In the genomic region with DNA sequence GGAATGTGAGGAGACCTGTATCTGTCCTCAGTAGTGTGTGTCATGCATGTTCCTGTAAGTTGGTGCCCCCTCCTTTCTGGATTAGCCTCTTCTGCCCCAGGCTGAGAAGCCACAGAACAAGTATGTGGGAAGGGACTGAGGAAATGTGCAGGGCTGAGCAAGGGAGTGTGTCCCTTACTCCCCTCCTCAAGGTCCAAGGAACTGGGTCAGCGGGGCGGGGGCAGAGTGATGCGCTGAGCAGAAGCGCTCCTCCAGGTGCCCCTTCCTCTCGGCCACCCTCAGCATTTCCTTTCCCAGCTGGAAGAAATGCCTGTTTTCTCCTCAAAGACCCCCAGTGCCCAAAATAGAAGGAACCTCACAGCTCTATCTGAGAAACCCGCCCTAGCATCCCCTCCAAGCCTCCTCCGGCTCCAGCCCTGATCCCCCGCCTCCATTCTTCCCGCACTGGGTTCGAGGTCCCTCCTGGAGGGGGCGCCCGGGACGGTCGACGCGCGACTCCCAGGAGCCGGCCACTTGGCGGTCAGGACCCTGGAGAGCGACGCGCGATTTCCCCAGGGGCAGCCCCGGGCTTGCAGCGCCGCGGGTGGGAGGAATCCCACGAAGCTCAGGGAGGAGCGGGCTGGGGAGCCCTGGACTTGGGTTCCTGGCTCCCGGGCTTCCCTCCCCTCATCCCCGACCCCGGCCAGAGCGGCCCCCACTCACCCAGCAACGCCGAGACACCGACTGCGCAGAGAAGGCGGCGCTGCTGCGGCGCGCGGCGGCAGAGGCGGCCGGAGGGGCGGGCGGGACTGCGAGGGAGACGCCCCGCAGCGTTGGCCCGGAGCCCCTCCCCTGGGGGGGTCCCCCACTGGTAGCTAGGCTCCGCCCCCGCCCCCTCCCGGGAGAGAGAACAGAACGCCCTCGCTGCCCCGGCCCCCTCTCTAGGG, we compare ENCODE assay signal across 8 mouse cellular contexts. TPM values are rescaled to one million over a fixed set of nuclear protein-coding genes. Genes with fewer than 3 reads are reported as not detected.
DNase-seq lines count a peak whose midpoint lies in the region; ATAC-seq and TF ChIP-seq lines count a peak whose summit lies in the region.

No protein-coding gene starts in this region.

- H3K9me3 ChIP-seq in intestine, postnatal 0 days (ENCODE audit: control insufficient read depth) = no peaks in the 10 kb centered on the region
- H3K9me3 ChIP-seq in liver, embryonic 12.5 days (replicated peaks) = no peaks in the 10 kb centered on the region
- no peaks in the 10 kb centered on the region for H3K9me3 ChIP-seq in midbrain, postnatal 0 days (ENCODE audit: low read length)
- H3K9me3 ChIP-seq in stomach, postnatal 0 days (ENCODE audit: control insufficient read depth, low read length) = no peaks in the 10 kb centered on the region

- peak; percentile 68 for TF ChIP-seq CTCF in intestine, postnatal 0 days (IDR thresholded peaks at IDR 0.05; ENCODE audit: low read depth)
- peak; percentile 55 for TF ChIP-seq CTCF in midbrain, postnatal 0 days (IDR thresholded peaks at IDR 0.05)
- TF ChIP-seq CTCF in stomach, postnatal 0 days (IDR thresholded peaks at IDR 0.05; ENCODE audit: low read depth) = peak; percentile 68

- H3K27ac ChIP-seq in intestine, postnatal 0 days (ENCODE audit: low read depth, low read length) = no peak overlapping the region
- no peak overlapping the region for H3K27ac ChIP-seq in liver, embryonic 12.5 days
- peak overlapping the region; percentile 65 for H3K27ac ChIP-seq in midbrain, postnatal 0 days (ENCODE audit: low read depth, low read length)
- no peak overlapping the region for H3K27ac ChIP-seq in stomach, postnatal 0 days (replicated peaks)

- H3K27me3 ChIP-seq in intestine, postnatal 0 days (replicated peaks; ENCODE audit: control insufficient read depth, insufficient read depth, low read length) = peaks cover 32% of the 10 kb centered on the region
- peaks cover 97% of the 10 kb centered on the region for H3K27me3 ChIP-seq in liver, embryonic 12.5 days (replicated peaks)
- H3K27me3 ChIP-seq in midbrain, postnatal 0 days (ENCODE audit: insufficient read depth, low read length) = peaks cover 3% of the 10 kb centered on the region; the same call in 1 of the 2 replicates
- no peaks in the 10 kb centered on the region for H3K27me3 ChIP-seq in stomach, postnatal 0 days (ENCODE audit: control insufficient read depth, insufficient read depth, low read length)

- H3K9ac ChIP-seq in intestine, postnatal 0 days (ENCODE audit: low read depth, low read length) = no peak overlapping the region
- no peak overlapping the region for H3K9ac ChIP-seq in liver, embryonic 12.5 days
- peak overlapping the region; percentile 88 for H3K9ac ChIP-seq in midbrain, postnatal 0 days (replicated peaks; ENCODE audit: low read length, poor library complexity, severe bottlenecking)
- H3K9ac ChIP-seq in stomach, postnatal 0 days (ENCODE audit: low read length) = no peak overlapping the region

- H3K36me3 ChIP-seq in intestine, postnatal 0 days (ENCODE audit: control insufficient read depth, insufficient read depth) = no peaks in the 10 kb centered on the region
- H3K36me3 ChIP-seq in liver, embryonic 12.5 days = no peaks in the 10 kb centered on the region
- no peaks in the 10 kb centered on the region for H3K36me3 ChIP-seq in midbrain, postnatal 0 days (ENCODE audit: insufficient read depth, low read length)
- no peaks in the 10 kb centered on the region for H3K36me3 ChIP-seq in stomach, postnatal 0 days (ENCODE audit: control insufficient read depth, insufficient read depth, low read length)

- peak overlapping the region; percentile 36 for H3K4me3 ChIP-seq in intestine, postnatal 0 days (ENCODE audit: low read depth, low read length)
- H3K4me3 ChIP-seq in liver, embryonic 12.5 days = peak overlapping the region; percentile 48
- peak overlapping the region; percentile 68 for H3K4me3 ChIP-seq in midbrain, postnatal 0 days (ENCODE audit: low read depth, low read length)
- peak overlapping the region; percentile 41 for H3K4me3 ChIP-seq in stomach, postnatal 0 days (ENCODE audit: low read depth, low read length)

- WGBS in intestine, postnatal 0 days = 1% methylated on average over 54 of the region's 59 CpGs
- WGBS in liver, embryonic 12.5 days (ENCODE audit: insufficient replicate concordance) = 2% methylated on average over 58 of the region's 59 CpGs
- 1% methylated on average over 56 of the region's 59 CpGs for WGBS in midbrain, postnatal 0 days
- WGBS in stomach, postnatal 0 days = 1% methylated on average over 55 of the region's 59 CpGs

- peak overlapping the region; percentile 76 for H3K4me2 ChIP-seq in intestine, postnatal 0 days (replicated peaks; ENCODE audit: low read depth)
- peak overlapping the region; percentile 71 for H3K4me2 ChIP-seq in liver, embryonic 12.5 days
- H3K4me2 ChIP-seq in midbrain, postnatal 0 days (ENCODE audit: low read depth, low read length, poor library complexity, severe bottlenecking) = peak overlapping the region; percentile 90
- peak overlapping the region; percentile 74 for H3K4me2 ChIP-seq in stomach, postnatal 0 days (replicated peaks; ENCODE audit: low read depth)

- peaks cover 3% of the 10 kb centered on the region; the same call in 1 of the 2 replicates for H3K4me1 ChIP-seq in intestine, postnatal 0 days (replicated peaks; ENCODE audit: control insufficient read depth, insufficient read depth, low read length)
- peaks cover 22% of the 10 kb centered on the region for H3K4me1 ChIP-seq in liver, embryonic 12.5 days
- H3K4me1 ChIP-seq in midbrain, postnatal 0 days (ENCODE audit: insufficient read depth, low read length) = 0 out of 2 replicates have a peak, but pooled peaks cover 10% of the 10 kb centered on the region
- H3K4me1 ChIP-seq in stomach, postnatal 0 days (replicated peaks; ENCODE audit: control insufficient read depth, insufficient read depth) = peaks cover 3% of the 10 kb centered on the region

- ATAC-seq in intestine, postnatal 0 days = peak; percentile 26; the same call in 1 of the 2 replicates
- ATAC-seq in liver, embryonic 12.5 days = 0 out of 2 replicates have a peak, but pooled peaks have one; percentile 22
- ATAC-seq in midbrain, postnatal 0 days (ENCODE audit: low FRiP score) = peak; percentile 59
- ATAC-seq in stomach, postnatal 0 days (ENCODE audit: low FRiP score, low TSS enrichment) = peak; percentile 65; the same call in 1 of the 2 replicates

- peak; percentile 54 to 69 for DNase-seq in cerebellum, postnatal 25 days
- DNase-seq in cerebellum, adult 11-12 months = no peak
- DNase-seq in adrenal gland, postnatal 4 days (ENCODE audit: low spot score in 2 of 2) = peak; percentile 51 to 58
- DNase-seq in gastrocnemius, postnatal 10 days = peak; percentile 80
- no peak for DNase-seq in midbrain, postnatal 0 days (ENCODE audit: low spot score)
- peak; percentile 82 for DNase-seq in stomach, postnatal 0 days (ENCODE audit: low spot score)

- no peak for TF ChIP-seq EP300 in stomach, postnatal 0 days (optimal IDR thresholded peaks at IDR 0.05)

RNA-seq across cellular contexts. Expression of gene Hpca, which starts 1.1 kb away (rescaled TPM):
- 1 to 10 TPM; 7.1 to 9.4 TPM for total RNA-seq in adrenal gland, postnatal 4 days (2021)
- total RNA-seq in gastrocnemius, postnatal 10 days (2021) = 1 to 10 TPM in 1 of 2 experiments, under 1 TPM in 1; 0.68 to 1.1 TPM
- polyA plus RNA-seq in intestine, postnatal 0 days (2015; fragmentation: Nextera tagmentation; extraction: Ambion mirVana) = 3.9 and 4.6 TPM in 2 replicates
- 1.9 and 2.3 TPM in 2 replicates for polyA plus RNA-seq in liver, embryonic 12.5 days (2016; fragmentation: Nextera tagmentation; extraction: Ambion mirVana)
- total RNA-seq in midbrain, postnatal 0 days (2014; rRNA removed) = 282 and 292 TPM in 2 replicates
- polyA plus RNA-seq in midbrain, postnatal 0 days (2015; fragmentation: Nextera tagmentation; extraction: Ambion mirVana) = 217 and 238 TPM in 2 replicates
- polyA plus RNA-seq in stomach, postnatal 0 days (2015; fragmentation: Nextera tagmentation; extraction: Ambion mirVana) = 0.91 and 0.99 TPM in 2 replicates

RNA-seq across cellular contexts. Expression of gene Tmem54, which starts 15.4 kb away (rescaled TPM):
- 1 to 10 TPM in 1 of 2 experiments, not detected in 1; 1.1 TPM for total RNA-seq in adrenal gland, postnatal 4 days (2021)
- not detected for total RNA-seq in gastrocnemius, postnatal 10 days (2021)
- polyA plus RNA-seq in intestine, postnatal 0 days (2015; fragmentation: Nextera tagmentation; extraction: Ambion mirVana) = 363 and 366 TPM in 2 replicates
- polyA plus RNA-seq in liver, embryonic 12.5 days (2016; fragmentation: Nextera tagmentation; extraction: Ambion mirVana) = 1.9 and 2.0 TPM in 2 replicates
- total RNA-seq in midbrain, postnatal 0 days (2014; rRNA removed) = 0.99 TPM in 1 of 2 replicates, not detected in the other
- polyA plus RNA-seq in midbrain, postnatal 0 days (2015; fragmentation: Nextera tagmentation; extraction: Ambion mirVana) = 0.21 TPM in 1 of 2 replicates, not detected in the other
- polyA plus RNA-seq in stomach, postnatal 0 days (2015; fragmentation: Nextera tagmentation; extraction: Ambion mirVana) = 106 and 115 TPM in 2 replicates

RNA-seq across cellular contexts. Expression of gene Fndc5, which starts 16.0 kb away (rescaled TPM):
- 10 to 100 TPM; 13.0 to 13.2 TPM for total RNA-seq in adrenal gland, postnatal 4 days (2021)
- total RNA-seq in gastrocnemius, postnatal 10 days (2021) = 10 to 100 TPM; 33.6 to 37.4 TPM
- polyA plus RNA-seq in intestine, postnatal 0 days (2015; fragmentation: Nextera tagmentation; extraction: Ambion mirVana) = 14.5 and 15.4 TPM in 2 replicates
- polyA plus RNA-seq in liver, embryonic 12.5 days (2016; fragmentation: Nextera tagmentation; extraction: Ambion mirVana) = 1.3 and 1.8 TPM in 2 replicates
- 22.5 and 36.3 TPM in 2 replicates for total RNA-seq in midbrain, postnatal 0 days (2014; rRNA removed)
- 14.6 and 16.1 TPM in 2 replicates for polyA plus RNA-seq in midbrain, postnatal 0 days (2015; fragmentation: Nextera tagmentation; extraction: Ambion mirVana)
- 2.0 and 2.4 TPM in 2 replicates for polyA plus RNA-seq in stomach, postnatal 0 days (2015; fragmentation: Nextera tagmentation; extraction: Ambion mirVana)

Comparison
In these comparisons a context has a peak if more than half of its experiments do, and no peak if none do; other contexts are left out.
1. DNase-seq: peak in cerebellum, postnatal 25 days (2 of 2), adrenal gland, postnatal 4 days (2 of 2), gastrocnemius, postnatal 10 days (single experiment) and stomach, postnatal 0 days (single experiment); none in cerebellum, adult 11-12 months (single experiment) and midbrain, postnatal 0 days (single experiment).
2. RNA of gene Hpca, which starts 1.1 kb away (polyA plus RNA-seq): 217 to 238 TPM in midbrain, postnatal 0 days; 3.9 to 4.6 TPM in intestine, postnatal 0 days, 1.9 to 2.3 TPM in liver, embryonic 12.5 days and 0.91 to 0.99 TPM in stomach, postnatal 0 days; every median in the first group is over 10 times any median in the second.
3. RNA of gene Tmem54, which starts 15.4 kb away (polyA plus RNA-seq): 363 to 366 TPM in intestine, postnatal 0 days and 106 to 115 TPM in stomach, postnatal 0 days; 1.9 to 2.0 TPM in liver, embryonic 12.5 days and 0.21 TPM in midbrain, postnatal 0 days; every median in the first group is over 10 times any median in the second.
4. Peak in every context shown above with its lines, with median percentiles within 50 percentile points of each other: ATAC-seq, H3K4me2 ChIP-seq, H3K4me3 ChIP-seq and CTCF ChIP-seq.